Mouse (Mus musculus) T-helper 2 cell (primary cell): ENCODE measurements around the gene Adck2.

ENCODE experiments used
- in situ Hi-C: fragments of 300-600 bp; cut with MboI, MseI; formaldehyde crosslinking; loops from one replicate; pipeline ENCODE4 v1.15.1; 2025; ENCODE audit warnings: high pct_unique_total_duplicates

Gene Adck2

GRCm38 (mm10) chr6:39611296-39611695 is 37.6 kb downstream of the Adck2 start:
- in situ Hi-C loops, result loop anchor here (25.0 kb wide), 1 partner anchor 176 kb away; no protein-coding TSS in a partner anchor
